Mouse (Mus musculus): ENCODE measurements around the gene Taar1. TPM values are rescaled to one million over a fixed set of nuclear protein-coding genes. Genes with fewer than 3 reads are reported as not detected.

Taar1 gene
- total RNA-seq (2021), result not detected
- long read RNA-seq, result 0 reads

GRCm38 (mm10) chr10:23920056-23920455, at the start of gene Taar1:
Taar1 (plus strand) TSS chr10:23920356.
- DNase-seq (ENCODE audit: low spot score in 2 of 2), result no peak

DNA sequence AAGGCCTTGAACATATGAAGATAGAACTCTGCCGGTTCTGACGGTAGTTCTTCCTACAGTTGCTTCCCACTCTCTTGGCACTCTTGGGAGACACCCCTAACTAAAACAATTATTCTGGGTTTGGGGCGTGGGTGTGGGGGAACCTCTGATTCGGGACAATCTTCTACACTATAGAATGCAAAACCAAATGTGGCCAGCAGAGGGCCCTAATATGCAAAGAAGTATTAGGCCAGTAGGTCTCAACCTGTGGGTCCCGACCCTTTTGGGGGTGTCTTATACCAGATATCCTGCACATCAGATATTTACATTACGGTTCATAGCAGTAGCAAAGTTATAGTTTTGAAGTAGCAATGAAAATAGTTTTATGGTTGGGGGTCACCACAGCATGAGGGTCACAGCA, 39.5 kb upstream of the Taar1 start:
- DNase-seq (ENCODE audit: low spot score in 2 of 2), result no peak

DNA sequence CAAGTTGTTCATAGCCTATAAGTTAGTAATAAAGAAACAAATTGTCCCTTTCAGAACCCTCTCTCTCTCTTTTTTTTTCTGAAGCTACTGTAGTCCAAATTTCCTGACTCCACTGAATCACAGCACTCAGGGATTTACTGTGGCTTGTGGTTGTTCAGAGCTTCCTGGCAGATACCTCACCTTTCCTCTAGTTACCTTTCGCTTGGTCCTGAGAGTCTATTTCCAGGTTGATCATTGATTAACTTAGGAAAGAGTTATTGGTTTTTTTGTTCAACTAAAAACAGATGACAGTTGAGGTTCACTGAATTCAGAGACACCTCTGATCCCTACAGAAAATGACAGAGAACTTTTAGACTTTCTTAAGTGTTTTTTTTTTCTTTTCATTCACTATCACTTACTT, 35.2 kb upstream of the Taar1 start:
- no peak for DNase-seq (ENCODE audit: low spot score in 2 of 2)

DNA sequence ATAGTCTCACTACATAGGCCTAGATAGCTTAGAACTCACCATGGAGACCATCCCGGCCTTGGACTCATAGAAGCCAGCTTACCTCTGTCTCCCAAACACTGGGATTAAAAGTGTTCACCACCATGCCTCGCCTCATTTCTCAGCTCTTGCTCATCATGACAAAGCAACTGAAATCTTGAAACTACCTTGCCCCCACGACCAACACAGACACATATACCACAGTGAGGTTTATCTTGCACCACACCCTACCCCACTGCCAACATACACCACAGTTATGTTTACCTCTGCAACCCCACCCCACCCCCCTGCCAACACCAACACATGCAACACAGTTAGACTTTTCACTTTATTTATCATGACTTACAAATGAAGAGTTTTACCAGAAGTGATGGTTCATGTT, 34.1 kb upstream of the Taar1 start:
- no peak for DNase-seq (ENCODE audit: low spot score in 2 of 2)

- DNase-seq (ENCODE audit: low spot score in 2 of 2), result no peak
Observed at GRCm38 (mm10) chr10:23892987-23893386, 27.2 kb upstream of the Taar1 start.

DNA sequence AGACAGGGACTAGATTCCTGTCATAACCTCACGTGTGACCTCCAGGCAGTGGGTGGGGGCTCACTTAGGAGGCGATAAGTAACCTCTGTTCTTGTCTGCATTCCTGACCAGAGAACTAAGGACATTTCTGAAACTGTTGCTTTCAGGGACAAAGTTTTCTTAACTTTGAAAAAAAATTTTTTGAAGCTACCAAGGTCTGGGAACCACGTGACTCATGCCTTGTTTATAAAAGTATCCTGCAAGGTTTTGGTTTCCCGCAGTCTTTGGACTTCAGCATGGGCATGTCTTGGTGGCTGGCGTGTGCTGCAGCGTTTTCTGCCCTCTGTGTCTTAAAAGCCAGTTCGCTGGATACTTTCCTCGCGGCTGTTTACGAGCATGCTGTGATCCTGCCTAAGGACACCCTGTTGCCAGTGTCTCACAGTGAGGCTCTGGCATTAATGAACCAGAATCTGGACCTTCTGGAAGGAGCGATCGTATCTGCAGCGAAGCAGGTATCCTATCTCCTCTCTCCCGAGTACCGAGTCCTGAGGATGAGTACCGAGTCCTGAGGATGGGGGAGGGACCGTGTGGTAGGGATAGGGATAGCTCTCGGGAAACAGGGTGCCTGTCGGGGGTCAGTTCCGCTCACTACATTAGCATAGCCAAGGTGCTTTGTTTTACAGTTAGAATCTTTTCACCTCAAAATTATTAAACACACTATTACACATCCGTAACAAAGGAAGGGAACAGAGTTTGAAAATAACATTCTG, 25.4 kb upstream of the Taar1 start, which contains the start of gene Vnn1:
TSS of gene Vnn1 (plus strand) at position 88 of the 749 bp plus-strand sequence.
- DNase-seq (ENCODE audit: low spot score in 2 of 2), result no peak

GRCm38 (mm10) chr10:23895376-23895775, 24.8 kb upstream of the Taar1 start:
- no peak for DNase-seq (ENCODE audit: low spot score in 2 of 2)

DNA sequence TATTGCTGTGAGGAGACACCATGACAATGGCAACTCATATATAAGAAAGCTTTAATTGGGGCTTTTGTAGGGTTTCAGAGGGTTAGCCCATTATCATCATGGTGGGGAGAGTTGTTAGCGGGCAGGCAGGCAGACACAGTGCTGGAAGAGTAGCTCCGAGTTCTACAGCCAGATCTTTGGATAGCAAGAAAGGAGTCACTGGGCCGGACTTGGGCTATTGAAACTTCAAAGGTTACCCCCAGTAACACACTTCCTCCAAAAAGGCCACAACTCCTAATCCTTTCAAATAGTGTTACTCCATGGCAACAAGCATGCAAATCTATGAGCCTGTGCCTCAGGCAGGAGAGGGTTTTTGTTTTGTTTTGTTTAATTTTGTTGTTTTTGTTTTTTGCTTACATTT, 19.0 kb upstream of the Taar1 start:
- DNase-seq (ENCODE audit: low spot score in 2 of 2), result no peak

GRCm38 (mm10) chr10:23905661-23906060, 14.5 kb upstream of the Taar1 start:
- DNase-seq (ENCODE audit: low spot score in 2 of 2), result no peak

DNA sequence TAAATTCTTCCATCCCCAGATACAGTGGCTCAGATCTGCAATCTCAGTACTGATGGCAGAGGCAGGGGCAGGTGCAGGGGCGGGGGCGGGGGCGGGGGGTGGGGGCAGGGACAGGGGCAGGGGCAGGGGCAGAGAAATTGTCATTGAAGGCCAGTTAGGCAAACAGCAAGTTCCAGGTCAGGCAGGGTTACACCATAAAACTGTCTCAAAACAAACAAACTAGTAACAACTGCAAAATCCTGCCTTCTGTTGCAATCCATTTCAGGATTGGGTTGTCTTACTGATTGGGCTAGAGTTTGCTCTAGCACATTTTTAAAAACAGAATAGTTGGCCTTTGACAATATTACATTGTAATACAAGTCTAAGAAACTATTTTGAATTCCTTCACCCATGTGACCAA, 2.3 kb downstream of the Taar1 start:
- no peak for DNase-seq (ENCODE audit: low spot score in 2 of 2)

DNA sequence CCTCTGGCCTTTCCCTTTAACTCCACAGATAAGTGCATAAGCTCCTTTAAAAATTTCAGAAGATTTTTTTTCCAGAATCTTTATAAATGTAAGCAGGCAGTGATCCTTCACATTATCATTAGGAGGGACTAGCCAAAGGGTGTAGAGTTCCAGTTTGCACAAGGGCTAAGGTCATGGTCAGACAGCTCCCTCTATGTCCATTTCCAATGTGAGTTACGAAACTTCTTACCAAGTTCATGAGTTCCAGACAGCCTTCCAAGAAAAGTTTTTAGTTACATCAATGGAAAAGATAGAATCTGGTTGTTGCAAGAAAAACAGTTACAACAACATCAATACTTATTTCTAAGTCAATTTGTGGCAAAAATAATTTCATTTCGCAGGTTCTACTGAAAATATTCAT, 3.8 kb downstream of the Taar1 start:
- no peak for DNase-seq (ENCODE audit: low spot score in 2 of 2)

- DNase-seq (ENCODE audit: low spot score in 2 of 2), result no peak
Observed at GRCm38 (mm10) chr10:23937613-23938012, 17.5 kb downstream of the Taar1 start.

- DNase-seq (ENCODE audit: low spot score in 2 of 2), result no peak
Observed at GRCm38 (mm10) chr10:23938312-23938711, 18.2 kb downstream of the Taar1 start, which contains the start of gene Taar2. Taar2 (plus strand) TSS chr10:23938572.

- no peak for DNase-seq (ENCODE audit: low spot score in 2 of 2)
Observed at GRCm38 (mm10) chr10:23942465-23942864, 22.3 kb downstream of the Taar1 start.

- no peak for DNase-seq (ENCODE audit: low spot score in 2 of 2)
Observed at GRCm38 (mm10) chr10:23948026-23948425, 27.9 kb downstream of the Taar1 start.

DNA sequence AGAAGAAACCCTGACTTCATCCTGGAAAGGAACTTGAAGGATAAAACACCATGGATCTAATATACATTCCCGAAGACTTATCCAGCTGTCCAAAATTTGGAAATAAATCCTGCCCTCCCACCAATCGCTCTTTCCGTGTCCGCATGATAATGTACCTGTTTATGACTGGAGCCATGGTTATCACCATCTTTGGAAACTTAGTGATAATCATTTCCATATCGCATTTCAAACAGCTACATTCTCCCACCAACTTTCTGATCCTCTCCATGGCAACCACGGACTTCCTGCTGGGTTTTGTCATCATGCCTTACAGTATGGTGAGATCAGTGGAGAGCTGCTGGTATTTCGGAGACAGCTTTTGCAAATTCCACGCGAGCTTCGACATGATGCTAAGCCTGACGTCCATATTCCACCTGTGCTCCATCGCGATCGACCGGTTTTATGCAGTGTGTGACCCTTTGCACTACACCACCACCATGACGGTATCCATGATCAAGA, 29.4 kb downstream of the Taar1 start, which contains the start of gene Taar3:
TSS of gene Taar3 (plus strand) at position 51 of the 498 bp plus-strand sequence.
- DNase-seq (ENCODE audit: low spot score in 2 of 2), result peak in 1 of 2 experiments; percentile 18

GRCm38 (mm10) chr10:23951714-23952113, 31.6 kb downstream of the Taar1 start:
- DNase-seq (ENCODE audit: low spot score in 2 of 2), result no peak

GRCm38 (mm10) chr10:23959071-23959470, 38.9 kb downstream of the Taar1 start:
- DNase-seq (ENCODE audit: low spot score in 2 of 2), result no peak

DNA sequence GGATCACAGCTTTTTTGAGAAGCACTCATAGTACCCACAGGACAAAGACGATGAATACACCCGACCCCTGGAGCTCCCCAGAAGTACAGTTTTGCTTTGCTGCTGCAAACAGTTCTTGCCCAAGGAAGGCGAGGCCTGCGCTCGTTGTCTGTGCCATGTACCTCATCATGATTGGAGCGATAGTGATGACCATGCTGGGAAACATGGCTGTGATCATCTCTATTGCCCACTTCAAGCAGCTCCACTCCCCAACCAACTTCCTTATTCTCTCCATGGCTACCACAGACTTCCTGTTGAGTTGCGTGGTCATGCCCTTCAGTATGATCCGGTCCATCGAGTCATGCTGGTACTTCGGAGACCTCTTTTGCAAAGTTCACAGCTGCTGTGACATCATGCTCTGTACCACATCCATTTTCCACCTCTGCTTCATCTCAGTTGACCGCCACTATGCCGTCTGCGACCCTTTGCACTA, 40.3 kb downstream of the Taar1 start, which contains the start of gene Taar4:
TSS of gene Taar4 (plus strand) at position 51 of the 472 bp plus-strand sequence.
- DNase-seq (ENCODE audit: low spot score in 2 of 2), result no peak

GRCm38 (mm10) chr10:23963444-23963843, 43.3 kb downstream of the Taar1 start:
- DNase-seq (ENCODE audit: low spot score in 2 of 2), result no peak

- DNase-seq (ENCODE audit: low spot score in 2 of 2), result no peak
Observed at GRCm38 (mm10) chr10:23964921-23965610, 44.9 kb downstream of the Taar1 start.

DNA sequence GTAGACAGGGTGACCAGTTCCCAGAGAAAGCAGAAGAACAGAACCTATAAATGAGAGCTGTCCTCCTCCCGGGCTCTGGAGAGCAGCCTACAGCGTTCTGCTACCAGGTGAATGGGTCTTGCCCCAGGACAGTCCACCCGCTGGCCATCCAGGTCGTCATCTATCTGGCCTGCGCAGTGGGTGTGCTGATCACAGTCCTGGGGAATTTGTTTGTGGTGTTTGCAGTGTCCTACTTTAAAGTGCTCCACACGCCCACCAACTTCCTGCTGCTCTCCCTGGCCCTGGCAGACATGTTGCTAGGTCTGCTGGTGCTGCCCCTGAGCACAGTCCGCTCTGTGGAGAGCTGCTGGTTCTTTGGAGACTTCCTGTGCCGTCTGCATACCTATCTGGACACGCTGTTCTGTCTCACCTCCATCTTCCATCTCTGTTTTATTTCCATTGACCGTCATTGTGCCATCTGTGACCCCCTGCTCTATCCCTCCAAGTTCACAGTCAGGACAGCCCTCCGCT, 50.6 kb downstream of the Taar1 start, which contains the start of gene Taar5:
TSS of gene Taar5 (plus strand) at position 51 of the 510 bp plus-strand sequence.
- no peak for DNase-seq (ENCODE audit: low spot score in 2 of 2)
